Mouse (Mus musculus): Measurements from ENCODE around the gene Klc1. TPM values are rescaled to one million over a fixed set of nuclear protein-coding genes. Genes with fewer than 3 reads are reported as not detected.
A peak's percentile ranks its signal among the peaks of the same experiment; 100 is the strongest.

The Klc1 gene
- total RNA-seq, 2 experiments from 2014 or later = 716 to 729 TPM

- intact Hi-C loops (cut with DNase I) = no loop called here
- DNase-seq = peak; percentile 82
These were observed 10.7 kb downstream of the Klc1 start for GRCm38 (mm10) chr12:111769306-111769705.

- intact Hi-C loops (cut with DNase I) = no loop called here
- no peak for DNase-seq
These were observed 11.3 kb downstream of the Klc1 start for GRCm38 (mm10) chr12:111769816-111770577.

GRCm38 (mm10) chr12:111770651-111771050 lies 12.0 kb downstream of the Klc1 start:
- intact Hi-C loops (cut with DNase I) = no loop called here

GRCm38 (mm10) chr12:111774156-111774555 lies 15.5 kb downstream of the Klc1 start:
- DNase-seq = no peak
- intact Hi-C loops (cut with DNase I) = no loop called here

More at GRCm38 (mm10) chr12:111770651-111771050, 12.0 kb downstream of the Klc1 start:
- no peak for DNase-seq

- intact Hi-C loops (cut with DNase I) = no loop called here
- DNase-seq = no peak
These were observed 16.2 kb downstream of the Klc1 start for GRCm38 (mm10) chr12:111774845-111775244.

- DNase-seq = no peak
- intact Hi-C loops (cut with DNase I) = no loop called here
These were observed 19.3 kb downstream of the Klc1 start for GRCm38 (mm10) chr12:111777919-111778318.

GRCm38 (mm10) chr12:111779544-111779943 lies 20.9 kb downstream of the Klc1 start:
- intact Hi-C loops (cut with DNase I) = no loop called here
- DNase-seq = no peak

- intact Hi-C loops (cut with DNase I) = no loop called here
These were observed 26.5 kb downstream of the Klc1 start for GRCm38 (mm10) chr12:111785174-111785573.

GRCm38 (mm10) chr12:111787015-111787414 lies 28.4 kb downstream of the Klc1 start:
- no peak for DNase-seq
- intact Hi-C loops (cut with DNase I) = no loop called here

More at GRCm38 (mm10) chr12:111785174-111785573, 26.5 kb downstream of the Klc1 start:
- DNase-seq = no peak

GRCm38 (mm10) chr12:111790090-111790489 lies 31.4 kb downstream of the Klc1 start:
- no peak for DNase-seq
- intact Hi-C loops (cut with DNase I) = no loop called here

- intact Hi-C loops (cut with DNase I) = no loop called here
- no peak for DNase-seq
These were observed 32.0 kb downstream of the Klc1 start for GRCm38 (mm10) chr12:111790631-111791030.

- intact Hi-C loops (cut with DNase I) = no loop called here
- no peak for DNase-seq
These were observed 32.9 kb downstream of the Klc1 start for GRCm38 (mm10) chr12:111791474-111792104.

- intact Hi-C loops (cut with DNase I) = no loop called here
These were observed 35.5 kb downstream of the Klc1 start for GRCm38 (mm10) chr12:111794102-111794501.

GRCm38 (mm10) chr12:111794526-111795179 lies 36.0 kb downstream of the Klc1 start:
- no peak for DNase-seq
- intact Hi-C loops (cut with DNase I) = no loop called here

More at GRCm38 (mm10) chr12:111794102-111794501, 35.5 kb downstream of the Klc1 start:
- peak; percentile 62 for DNase-seq

GRCm38 (mm10) chr12:111795180-111795895 lies 36.7 kb downstream of the Klc1 start:
- DNase-seq = peak; percentile 69

GRCm38 (mm10) chr12:111797251-111797650 lies 38.6 kb downstream of the Klc1 start:
- no peak for DNase-seq
- intact Hi-C loops (cut with DNase I) = no loop called here

More at GRCm38 (mm10) chr12:111795180-111795895, 36.7 kb downstream of the Klc1 start:
- intact Hi-C loops (cut with DNase I) = no loop called here

- DNase-seq = no peak
- intact Hi-C loops (cut with DNase I) = no loop called here
These were observed 39.8 kb downstream of the Klc1 start for GRCm38 (mm10) chr12:111798493-111798892.

GRCm38 (mm10) chr12:111800459-111801183 lies 42.0 kb downstream of the Klc1 start:
- intact Hi-C loops (cut with DNase I) = no loop called here
- no peak for DNase-seq

GRCm38 (mm10) chr12:111803538-111803937 lies 44.9 kb downstream of the Klc1 start:
- DNase-seq = no peak
- intact Hi-C loops (cut with DNase I) = no loop called here

GRCm38 (mm10) chr12:111808775-111809174 lies 50.1 kb downstream of the Klc1 start:
- intact Hi-C loops (cut with DNase I) = no loop called here
- DNase-seq = no peak

Data from left cerebral cortex, postnatal 4 days (tissue).